Mouse (Mus musculus): ENCODE results near the gene Tamm41.

Tamm41 gene

GRCm38 (mm10) chr6:115037103-115038094 is at the start of gene Tamm41:
TSS of gene Tamm41 (minus strand) at chr6:115037876.
- DNase-seq: peak; percentile 93 to 94

GRCm38 (mm10) chr6:115085274-115085841 is 47.7 kb upstream of the Tamm41 start:
- peak; percentile 27 to 39 for DNase-seq

- no peak for DNase-seq
These were observed 39.3 kb upstream of the Tamm41 start for GRCm38 (mm10) chr6:115076781-115077575.

GRCm38 (mm10) chr6:115072024-115072423 is 34.3 kb upstream of the Tamm41 start:
- DNase-seq: no peak

GRCm38 (mm10) chr6:115065411-115066241 is 27.9 kb upstream of the Tamm41 start:
- peak; percentile 43 to 56 for DNase-seq

- DNase-seq: no peak
These were observed 25.1 kb upstream of the Tamm41 start for GRCm38 (mm10) chr6:115062605-115063350.

GRCm38 (mm10) chr6:115059227-115059626 is 21.6 kb upstream of the Tamm41 start:
- no peak for DNase-seq

GRCm38 (mm10) chr6:115056699-115057098 is 19.0 kb upstream of the Tamm41 start:
- no peak for DNase-seq

- no peak for DNase-seq
These were observed 17.8 kb upstream of the Tamm41 start for GRCm38 (mm10) chr6:115055440-115055839.

- DNase-seq: no peak
These were observed 14.0 kb upstream of the Tamm41 start for GRCm38 (mm10) chr6:115051586-115052197.

GRCm38 (mm10) chr6:115049015-115049414 is 11.3 kb upstream of the Tamm41 start:
- DNase-seq: peak; percentile 63 to 66

GRCm38 (mm10) chr6:115047816-115048215 is 10.1 kb upstream of the Tamm41 start:
- no peak for DNase-seq

GRCm38 (mm10) chr6:115046064-115046463 is 8.4 kb upstream of the Tamm41 start:
- no peak for DNase-seq

GRCm38 (mm10) chr6:115044709-115045108 is 7.0 kb upstream of the Tamm41 start:
- no peak for DNase-seq

- no peak for DNase-seq
These were observed 6.2 kb upstream of the Tamm41 start for GRCm38 (mm10) chr6:115043657-115044500.

- no peak for DNase-seq
These were observed 4.9 kb upstream of the Tamm41 start for GRCm38 (mm10) chr6:115042609-115043008.

GRCm38 (mm10) chr6:115033441-115033840 is 4.2 kb downstream of the Tamm41 start:
- DNase-seq: peak in 1 of 2 experiments; percentile 22

- peak in 1 of 2 experiments; percentile 26 for DNase-seq
These were observed 7.6 kb downstream of the Tamm41 start for GRCm38 (mm10) chr6:115030098-115030497.

- DNase-seq: no peak
These were observed 8.4 kb downstream of the Tamm41 start for GRCm38 (mm10) chr6:115029248-115029647.

- no peak for DNase-seq
These were observed 10.1 kb downstream of the Tamm41 start for GRCm38 (mm10) chr6:115027485-115027992.

All from kidney, postnatal 4 days (tissue).